Mouse (Mus musculus): Measurements from ENCODE around the gene Pcnp.
"Not testable (repeated sequence)": the region's sequence is repeated elsewhere in the genome, so short reads cannot be mapped to it uniquely, and the experiment has no call there.

Gene Pcnp

GRCm38 (mm10) chr16:56029661-56030082 is at the start of gene Pcnp:
Gene Pcnp (minus strand): TSS chr16:56029739.
- peak; percentile 96 for DNase-seq (ENCODE audit: low spot score)

GRCm38 (mm10) chr16:56076121-56076869 is 46.8 kb upstream of the Pcnp start:
- no peak for DNase-seq (ENCODE audit: low spot score)

- peak; percentile 69 for DNase-seq (ENCODE audit: low spot score)
These were observed 45.9 kb upstream of the Pcnp start for GRCm38 (mm10) chr16:56075222-56076111.

GRCm38 (mm10) chr16:56074565-56074964 is 45.0 kb upstream of the Pcnp start:
- DNase-seq (ENCODE audit: low spot score) = no peak

GRCm38 (mm10) chr16:56074122-56074521 is 44.6 kb upstream of the Pcnp start:
- DNase-seq (ENCODE audit: low spot score) = no peak

- DNase-seq (ENCODE audit: low spot score) = not testable (repeated sequence)
These were observed 43.6 kb upstream of the Pcnp start for GRCm38 (mm10) chr16:56073150-56073549.

GRCm38 (mm10) chr16:56072533-56072932 is 43.0 kb upstream of the Pcnp start:
- no peak for DNase-seq (ENCODE audit: low spot score)

GRCm38 (mm10) chr16:56071317-56072232 is 42.0 kb upstream of the Pcnp start:
- peak; percentile 75 for DNase-seq (ENCODE audit: low spot score)

- no peak for DNase-seq (ENCODE audit: low spot score)
These were observed 39.1 kb upstream of the Pcnp start for GRCm38 (mm10) chr16:56068523-56069070.

GRCm38 (mm10) chr16:56066113-56066512 is 36.6 kb upstream of the Pcnp start:
- DNase-seq (ENCODE audit: low spot score) = no peak

GRCm38 (mm10) chr16:56064334-56064990 is 34.9 kb upstream of the Pcnp start:
- DNase-seq (ENCODE audit: low spot score) = peak; percentile 27

GRCm38 (mm10) chr16:56062981-56063380 is 33.4 kb upstream of the Pcnp start:
- DNase-seq (ENCODE audit: low spot score) = no peak

- no peak for DNase-seq (ENCODE audit: low spot score)
These were observed 32.6 kb upstream of the Pcnp start for GRCm38 (mm10) chr16:56061995-56062594.

GRCm38 (mm10) chr16:56058151-56058550 is 28.6 kb upstream of the Pcnp start:
- no peak for DNase-seq (ENCODE audit: low spot score)

GRCm38 (mm10) chr16:56056944-56057590 is 27.5 kb upstream of the Pcnp start:
- DNase-seq (ENCODE audit: low spot score) = no peak

- no peak for DNase-seq (ENCODE audit: low spot score)
These were observed 26.4 kb upstream of the Pcnp start for GRCm38 (mm10) chr16:56055911-56056310.

- not testable (repeated sequence) for DNase-seq (ENCODE audit: low spot score)
These were observed 18.5 kb upstream of the Pcnp start, which contains the start of gene Senp7 for GRCm38 (mm10) chr16:56048038-56048437. Gene Senp7 (plus strand): TSS chr16:56048338.

GRCm38 (mm10) chr16:56038090-56038489 is 8.6 kb upstream of the Pcnp start:
- DNase-seq (ENCODE audit: low spot score) = no peak

GRCm38 (mm10) chr16:56037138-56038010 is 7.8 kb upstream of the Pcnp start, which contains the start of gene Trmt10c:
Gene Trmt10c (minus strand): TSS chr16:56037819.
- DNase-seq (ENCODE audit: low spot score) = peak; percentile 82
